Mouse (Mus musculus): ENCODE measurements around the gene Kcnip4. TPM values are rescaled to one million over a fixed set of nuclear protein-coding genes. Genes with fewer than 3 reads are reported as not detected.

Gene Kcnip4
- total and polyA plus RNA-seq, 3 experiments = 0.40 to 2.3 (median 1.8) TPM

GRCm38 (mm10) chr5:49356381-49356780, 168.3 kb downstream of the Kcnip4 start:
- no peak for DNase-seq

- DNase-seq = no peak
Observed at GRCm38 (mm10) chr5:49352061-49352460, 172.6 kb downstream of the Kcnip4 start.

- DNase-seq = peak; percentile 28
Observed at GRCm38 (mm10) chr5:49350126-49350909, 174.4 kb downstream of the Kcnip4 start.

GRCm38 (mm10) chr5:49349541-49349940, 175.2 kb downstream of the Kcnip4 start:
- DNase-seq = no peak

GRCm38 (mm10) chr5:49348511-49348910, 176.2 kb downstream of the Kcnip4 start:
- no peak for DNase-seq

GRCm38 (mm10) chr5:49344606-49345005, 180.1 kb downstream of the Kcnip4 start:
- DNase-seq = no peak

- no peak for DNase-seq
Observed at GRCm38 (mm10) chr5:49337164-49337563, 187.5 kb downstream of the Kcnip4 start.

- DNase-seq = no peak
Observed at GRCm38 (mm10) chr5:49333063-49333462, 191.6 kb downstream of the Kcnip4 start.

- no peak for DNase-seq
Observed at GRCm38 (mm10) chr5:49329023-49329422, 195.7 kb downstream of the Kcnip4 start.

GRCm38 (mm10) chr5:49318661-49319060, 206.0 kb downstream of the Kcnip4 start:
- DNase-seq = no peak

GRCm38 (mm10) chr5:49317869-49318268, 206.8 kb downstream of the Kcnip4 start:
- DNase-seq = no peak

GRCm38 (mm10) chr5:49306796-49307195, 217.9 kb downstream of the Kcnip4 start:
- DNase-seq = no peak

GRCm38 (mm10) chr5:49305321-49305720, 219.4 kb downstream of the Kcnip4 start:
- DNase-seq = no peak

- DNase-seq = no peak
Observed at GRCm38 (mm10) chr5:49298654-49299053, 226.1 kb downstream of the Kcnip4 start.

GRCm38 (mm10) chr5:49292421-49292820, 232.3 kb downstream of the Kcnip4 start:
- DNase-seq = no peak

GRCm38 (mm10) chr5:49291801-49292200, 232.9 kb downstream of the Kcnip4 start:
- no peak for DNase-seq

- peak; percentile 1 for DNase-seq
Observed at GRCm38 (mm10) chr5:49285455-49286135, 239.1 kb downstream of the Kcnip4 start.

GRCm38 (mm10) chr5:49284776-49285175, 239.9 kb downstream of the Kcnip4 start:
- DNase-seq = no peak

- no peak for DNase-seq
Observed at GRCm38 (mm10) chr5:49283403-49283802, 241.3 kb downstream of the Kcnip4 start.

- no peak for DNase-seq
Observed at GRCm38 (mm10) chr5:49271864-49272263, 252.8 kb downstream of the Kcnip4 start.

GRCm38 (mm10) chr5:49268807-49269206, 255.9 kb downstream of the Kcnip4 start:
- no peak for DNase-seq

- no peak for DNase-seq
Observed at GRCm38 (mm10) chr5:49259356-49259755, 265.4 kb downstream of the Kcnip4 start.

- no peak for DNase-seq
Observed at GRCm38 (mm10) chr5:49256850-49257249, 267.9 kb downstream of the Kcnip4 start.

- DNase-seq = no peak
Observed at GRCm38 (mm10) chr5:49255983-49256382, 268.7 kb downstream of the Kcnip4 start.

Measured in adrenal gland, adult 2 months (tissue).